In genomic region chr16:9005933-9006332, GRCm38 (mm10) we compare ENCODE assay signal across 15 mouse cellular contexts.
DNase-seq lines count a peak whose midpoint lies in the region; ATAC-seq and TF ChIP-seq lines count a peak whose summit lies in the region.
"Had no signal": no experiment of that assay in that cellular context is flagged by ENCODE, and none has a peak within 500 bp of the region (broad histone marks: within the 10 kb centered on the region; RNA-seq: fewer than 3 reads in every experiment).

No protein-coding gene starts in this region.

- no peak overlapping the region for H3K4me2 ChIP-seq in hindbrain, postnatal 0 days (ENCODE audit: low read depth, low read length)
- no peak overlapping the region for H3K4me2 ChIP-seq in midbrain, embryonic 14.5 days (ENCODE audit: low read length)
- H3K4me2 ChIP-seq in midbrain, embryonic 13.5 days (replicated peaks): no peak overlapping the region
- no peak overlapping the region for H3K4me2 ChIP-seq in stomach, postnatal 0 days (replicated peaks; ENCODE audit: low read depth)
- H3K4me2 ChIP-seq: embryonic facial prominence, embryonic 12.5 days; limb, embryonic 15.5 days had no signal

- ATAC-seq in hindbrain, postnatal 0 days: peak; percentile 48; the same call in 1 of the 2 replicates
- ATAC-seq in midbrain, embryonic 14.5 days (ENCODE audit: low FRiP score, low TSS enrichment): no peak
- no peak for ATAC-seq in midbrain, embryonic 13.5 days
- no peak for ATAC-seq in stomach, postnatal 0 days (ENCODE audit: low FRiP score, low TSS enrichment)

- H3K4me3 ChIP-seq in hindbrain, postnatal 0 days (ENCODE audit: low read length): no peak overlapping the region
- no peak overlapping the region for H3K4me3 ChIP-seq in hindbrain, embryonic 10.5 days
- no peak overlapping the region for H3K4me3 ChIP-seq in midbrain, embryonic 14.5 days (replicated peaks; ENCODE audit: low read depth, low read length)
- H3K4me3 ChIP-seq in midbrain, embryonic 13.5 days (replicated peaks): no peak overlapping the region
- no peak overlapping the region for H3K4me3 ChIP-seq in stomach, postnatal 0 days (ENCODE audit: low read depth, low read length)
- H3K4me3 ChIP-seq: embryonic facial prominence, embryonic 12.5 days; limb, embryonic 15.5 days; myocyte had no signal

- H3K9ac ChIP-seq in hindbrain, postnatal 0 days (replicated peaks; ENCODE audit: low read length): no peak overlapping the region
- H3K9ac ChIP-seq in midbrain, embryonic 14.5 days (replicated peaks; ENCODE audit: low read length): no peak overlapping the region
- H3K9ac ChIP-seq in midbrain, embryonic 13.5 days (replicated peaks): no peak overlapping the region
- no peak overlapping the region for H3K9ac ChIP-seq in stomach, postnatal 0 days (ENCODE audit: low read length)
- H3K9ac ChIP-seq: embryonic facial prominence, embryonic 12.5 days; limb, embryonic 15.5 days had no signal

- no peaks in the 10 kb centered on the region; the same call in 1 of the 2 replicates for H3K27me3 ChIP-seq in hindbrain, postnatal 0 days (ENCODE audit: insufficient read depth, low read length)
- no peaks in the 10 kb centered on the region for H3K27me3 ChIP-seq in hindbrain, embryonic 10.5 days (ENCODE audit: insufficient read depth, poor library complexity, severe bottlenecking)
- no peaks in the 10 kb centered on the region for H3K27me3 ChIP-seq in midbrain, embryonic 14.5 days (ENCODE audit: control insufficient read depth, insufficient read depth, low read length)
- peaks cover 2% of the 10 kb centered on the region; the same call in 1 of the 2 replicates for H3K27me3 ChIP-seq in midbrain, embryonic 13.5 days
- no peaks in the 10 kb centered on the region for H3K27me3 ChIP-seq in stomach, postnatal 0 days (ENCODE audit: control insufficient read depth, insufficient read depth, low read length)
- H3K27me3 ChIP-seq: embryonic facial prominence, embryonic 12.5 days had no signal

- H3K4me1 ChIP-seq in hindbrain, postnatal 0 days (ENCODE audit: insufficient read depth, low read length): no peaks in the 10 kb centered on the region
- H3K4me1 ChIP-seq in hindbrain, embryonic 10.5 days (replicated peaks): peaks cover 16% of the 10 kb centered on the region
- no peaks in the 10 kb centered on the region for H3K4me1 ChIP-seq in midbrain, embryonic 14.5 days (ENCODE audit: control insufficient read depth, insufficient read depth, low read length)
- peaks cover 5% of the 10 kb centered on the region; the same call in 1 of the 2 replicates for H3K4me1 ChIP-seq in midbrain, embryonic 13.5 days (replicated peaks)
- H3K4me1 ChIP-seq in stomach, postnatal 0 days (replicated peaks; ENCODE audit: control insufficient read depth, insufficient read depth): no peaks in the 10 kb centered on the region
- H3K4me1 ChIP-seq: embryonic facial prominence, embryonic 12.5 days had no signal

- no peaks in the 10 kb centered on the region for H3K9me3 ChIP-seq in hindbrain, postnatal 0 days (ENCODE audit: low read length)
- no peaks in the 10 kb centered on the region for H3K9me3 ChIP-seq in hindbrain, embryonic 10.5 days
- H3K9me3 ChIP-seq in midbrain, embryonic 14.5 days (ENCODE audit: control insufficient read depth, low read length): no peaks in the 10 kb centered on the region
- no peaks in the 10 kb centered on the region for H3K9me3 ChIP-seq in midbrain, embryonic 13.5 days
- no peaks in the 10 kb centered on the region for H3K9me3 ChIP-seq in stomach, postnatal 0 days (ENCODE audit: control insufficient read depth, low read length)
- H3K9me3 ChIP-seq: embryonic facial prominence, embryonic 12.5 days; limb, embryonic 15.5 days had no signal

- TF ChIP-seq CTCF in hindbrain, postnatal 0 days (IDR thresholded peaks at IDR 0.05; ENCODE audit: low read depth): peak; percentile 65
- TF ChIP-seq CTCF in stomach, postnatal 0 days (IDR thresholded peaks at IDR 0.05; ENCODE audit: low read depth): peak; percentile 40

- DNase-seq in hindbrain, postnatal 0 days (ENCODE audit: low spot score): peak; percentile 52
- no peak for DNase-seq in hindbrain, embryonic 10.5 days (ENCODE audit: low spot score)
- DNase-seq in midbrain, embryonic 14.5 days: peak; percentile 52
- peak; percentile 58 for DNase-seq in R1 (ENCODE audit: low read depth, low spot score)
- DNase-seq in stomach, postnatal 0 days (ENCODE audit: low spot score): no peak
- no peak for DNase-seq in urinary bladder, postnatal 25 days (ENCODE audit: low spot score)
- DNase-seq: cerebellum, adult 2 months; gastrocnemius, postnatal 10 days; heart, postnatal 36 days; lung, postnatal 10 days; right cerebral cortex, postnatal 14 days had no signal

- H3K27ac ChIP-seq in hindbrain, postnatal 0 days: no peak overlapping the region
- no peak overlapping the region for H3K27ac ChIP-seq in hindbrain, embryonic 10.5 days
- no peak overlapping the region for H3K27ac ChIP-seq in midbrain, embryonic 14.5 days (replicated peaks; ENCODE audit: low read depth, low read length)
- no peak overlapping the region for H3K27ac ChIP-seq in midbrain, embryonic 13.5 days
- H3K27ac ChIP-seq in stomach, postnatal 0 days (replicated peaks): no peak overlapping the region
- H3K27ac ChIP-seq: embryonic facial prominence, embryonic 12.5 days; limb, embryonic 15.5 days had no signal

- WGBS in hindbrain, postnatal 0 days: 30% methylated on average over 5 of the region's 5 CpGs
- WGBS in hindbrain, embryonic 10.5 days: 38% methylated on average over 5 of the region's 5 CpGs
- WGBS in midbrain, embryonic 14.5 days: 41% methylated on average over 5 of the region's 5 CpGs
- WGBS in midbrain, embryonic 13.5 days: 40% methylated on average over 5 of the region's 5 CpGs
- 35% methylated on average over 5 of the region's 5 CpGs for WGBS in stomach, postnatal 0 days

- no peaks in the 10 kb centered on the region for H3K36me3 ChIP-seq in hindbrain, postnatal 0 days (ENCODE audit: insufficient read depth, low read length)
- no peaks in the 10 kb centered on the region for H3K36me3 ChIP-seq in hindbrain, embryonic 10.5 days
- H3K36me3 ChIP-seq in midbrain, embryonic 14.5 days (ENCODE audit: control insufficient read depth, insufficient read depth, low read length): no peaks in the 10 kb centered on the region
- no peaks in the 10 kb centered on the region for H3K36me3 ChIP-seq in midbrain, embryonic 13.5 days
- no peaks in the 10 kb centered on the region for H3K36me3 ChIP-seq in stomach, postnatal 0 days (ENCODE audit: control insufficient read depth, insufficient read depth, low read length)
- H3K36me3 ChIP-seq: embryonic facial prominence, embryonic 12.5 days; limb, embryonic 15.5 days had no signal

- TF ChIP-seq EP300 in stomach, postnatal 0 days (optimal IDR thresholded peaks at IDR 0.05): no peak

Comparison
In these comparisons a context has a peak if more than half of its experiments do, and no peak if none do; other contexts are left out.
1. DNase-seq: peak in hindbrain, postnatal 0 days (single experiment), midbrain, embryonic 14.5 days (single experiment) and R1 (single experiment); none in hindbrain, embryonic 10.5 days (single experiment), stomach, postnatal 0 days (single experiment) and urinary bladder, postnatal 25 days (single experiment).